Mouse (Mus musculus) E14TG2a.4 (cell line): Measurements from ENCODE around the gene Arl15.

ENCODE experiments used
- H3K27me3 ChIP-seq: 2 replicates; pipeline ENCODE4 v1.6.1; 2014; ENCODE audit warnings: low read length, control low read depth; ENCODE audit not compliant: insufficient read depth
- H3K36me3 ChIP-seq: 2 replicates; pipeline ENCODE4 v1.6.1; 2014; ENCODE audit warnings: low read length, control low read depth; ENCODE audit not compliant: insufficient read depth
- H3K4me1 ChIP-seq: replicated peaks from 2 replicates; pipeline ENCODE4 v1.6.1; 2014; ENCODE audit warnings: low read depth, low read length, control low read depth
- H3K4me3 ChIP-seq: replicated peaks from 2 replicates; pipeline ENCODE4 v1.5.1; 2014; ENCODE audit warnings: mild to moderate bottlenecking, low read length
- H3K9me3 ChIP-seq: 2 replicates; pipeline ENCODE4 v1.6.1; 2014; ENCODE audit warnings: low read length, control low read depth
- CTCF ChIP-seq: conservative IDR thresholded peaks from 2 replicates; pipeline ENCODE4 v1.5.1; 2014; ENCODE audit warnings: low read length
- NANOG ChIP-seq: IDR thresholded peaks from 2 replicates; pipeline ENCODE4 v1.6.1; 2014; ENCODE audit warnings: borderline replicate concordance, low read length, mixed read lengths
- POU5F1 ChIP-seq: IDR thresholded peaks from 2 replicates; pipeline ENCODE4 v1.6.1; 2014; ENCODE audit warnings: low read length, borderline replicate concordance

Arl15 gene

GRCm38 (mm10) chr13:113901001-113901545 lies 106.8 kb downstream of the Arl15 start:
- H3K9me3 ChIP-seq = no peaks in the 10 kb centered on the region
- H3K27me3 ChIP-seq = no peaks in the 10 kb centered on the region
- no peak for TF ChIP-seq POU5F1
- no peak for TF ChIP-seq NANOG
- no peak for TF ChIP-seq CTCF
- H3K4me3 ChIP-seq = no peak overlapping the region
- peaks cover 10% of the 10 kb centered on the region for H3K4me1 ChIP-seq
- no peaks in the 10 kb centered on the region for H3K36me3 ChIP-seq

- no peaks in the 10 kb centered on the region for H3K9me3 ChIP-seq
- H3K36me3 ChIP-seq = no peaks in the 10 kb centered on the region
- no peaks in the 10 kb centered on the region for H3K27me3 ChIP-seq
- H3K4me1 ChIP-seq = no peaks in the 10 kb centered on the region
- no peak overlapping the region for H3K4me3 ChIP-seq
- TF ChIP-seq POU5F1 = no peak
- no peak for TF ChIP-seq CTCF
- TF ChIP-seq NANOG = no peak
Observed at GRCm38 (mm10) chr13:113903255-113903654, 109.0 kb downstream of the Arl15 start.

GRCm38 (mm10) chr13:113911986-113912519 lies 117.7 kb downstream of the Arl15 start:
- H3K36me3 ChIP-seq = peaks cover 9% of the 10 kb centered on the region
- no peak overlapping the region for H3K4me3 ChIP-seq
- no peaks in the 10 kb centered on the region for H3K9me3 ChIP-seq
- no peaks in the 10 kb centered on the region for H3K27me3 ChIP-seq
- H3K4me1 ChIP-seq = no peaks in the 10 kb centered on the region
- no peak for TF ChIP-seq NANOG
- no peak for TF ChIP-seq POU5F1
- no peak for TF ChIP-seq CTCF

GRCm38 (mm10) chr13:113914551-113914971 lies 120.3 kb downstream of the Arl15 start:
- Histone ChIP-seq H3K27me3 (no peaks in the 10 kb centered on the region), H3K36me3 (peaks cover 9% of the 10 kb centered on the region), H3K4me1 (peaks cover 7% of the 10 kb centered on the region), H3K4me3 (no peak overlapping the region), H3K9me3 (no peaks in the 10 kb centered on the region)
- TF ChIP-seq CTCF (no peak), POU5F1 (no peak), NANOG (no peak)

GRCm38 (mm10) chr13:113915700-113916099 lies 121.4 kb downstream of the Arl15 start:
- H3K36me3 ChIP-seq = peaks cover 9% of the 10 kb centered on the region
- peaks cover 7% of the 10 kb centered on the region for H3K4me1 ChIP-seq
- no peaks in the 10 kb centered on the region for H3K9me3 ChIP-seq
- H3K4me3 ChIP-seq = no peak overlapping the region
- no peak for TF ChIP-seq POU5F1
- TF ChIP-seq NANOG = no peak
- no peak for TF ChIP-seq CTCF
- H3K27me3 ChIP-seq = no peaks in the 10 kb centered on the region

- TF ChIP-seq NANOG (no peak), POU5F1 (no peak), CTCF (no peak)
Observed at GRCm38 (mm10) chr13:113916761-113917160, 122.5 kb downstream of the Arl15 start.

GRCm38 (mm10) chr13:113917376-113917775 lies 123.1 kb downstream of the Arl15 start:
- Histone ChIP-seq H3K4me3 (no peak overlapping the region), H3K36me3 (peaks cover 17% of the 10 kb centered on the region), H3K4me1 (peaks cover 7% of the 10 kb centered on the region), H3K27me3 (no peaks in the 10 kb centered on the region), H3K9me3 (no peaks in the 10 kb centered on the region)
- TF ChIP-seq POU5F1 (no peak), CTCF (no peak), NANOG (no peak)

More at GRCm38 (mm10) chr13:113916761-113917160, 122.5 kb downstream of the Arl15 start:
- H3K36me3 ChIP-seq = peaks cover 11% of the 10 kb centered on the region
- no peak overlapping the region for H3K4me3 ChIP-seq
- no peaks in the 10 kb centered on the region for H3K9me3 ChIP-seq
- no peaks in the 10 kb centered on the region for H3K27me3 ChIP-seq
- peaks cover 7% of the 10 kb centered on the region for H3K4me1 ChIP-seq

- Histone ChIP-seq H3K4me3 (no peak overlapping the region), H3K36me3 (peaks cover 21% of the 10 kb centered on the region), H3K4me1 (peaks cover 7% of the 10 kb centered on the region), H3K27me3 (no peaks in the 10 kb centered on the region), H3K9me3 (no peaks in the 10 kb centered on the region)
- TF ChIP-seq CTCF (no peak), NANOG (no peak), POU5F1 (no peak)
Observed at GRCm38 (mm10) chr13:113917868-113918411, 123.6 kb downstream of the Arl15 start.
